Mouse (Mus musculus): ENCODE results near the gene Cask. TPM values are rescaled to one million over a fixed set of nuclear protein-coding genes. Genes with fewer than 3 reads are reported as not detected.

Gene Cask
- polyA plus RNA-seq, 1 experiment from 2014 or later: 62.2 TPM

GRCm38 (mm10) chrX:13658616-13659140 lies 192.5 kb downstream of the Cask start:
- H3K9ac ChIP-seq (replicated peaks; ENCODE audit: low read depth, low read length): no peak overlapping the region
- no peaks in the 10 kb centered on the region for H3K4me1 ChIP-seq (ENCODE audit: control insufficient read depth, insufficient read depth, low read length)
- no peak overlapping the region for H3K27ac ChIP-seq (ENCODE audit: low read depth, low read length)
- 62% methylated on average over 3 of the region's 3 CpGs for WGBS
- H3K36me3 ChIP-seq (ENCODE audit: control insufficient read depth, insufficient read depth, low read length): no peaks in the 10 kb centered on the region
- H3K4me3 ChIP-seq (ENCODE audit: low read depth, low read length): no peak overlapping the region
- H3K9me3 ChIP-seq (ENCODE audit: control insufficient read depth, low read length): no peaks in the 10 kb centered on the region
- H3K27me3 ChIP-seq (ENCODE audit: control insufficient read depth, insufficient read depth, low read length): no peaks in the 10 kb centered on the region
- H3K4me2 ChIP-seq (ENCODE audit: low read depth, low read length): no peak overlapping the region
- ATAC-seq (ENCODE audit: low read depth): no peak

- no peaks in the 10 kb centered on the region for H3K27me3 ChIP-seq (ENCODE audit: control insufficient read depth, insufficient read depth, low read length)
- no peak for ATAC-seq (ENCODE audit: low read depth)
- WGBS: 21% methylated on average over 1 of the region's 1 CpGs
- no peak overlapping the region for H3K4me3 ChIP-seq (ENCODE audit: low read depth, low read length)
- H3K9me3 ChIP-seq (ENCODE audit: control insufficient read depth, low read length): no peaks in the 10 kb centered on the region
- H3K4me2 ChIP-seq (ENCODE audit: low read depth, low read length): no peak overlapping the region
- H3K4me1 ChIP-seq (ENCODE audit: control insufficient read depth, insufficient read depth, low read length): no peaks in the 10 kb centered on the region
- no peak overlapping the region for H3K9ac ChIP-seq (replicated peaks; ENCODE audit: low read depth, low read length)
- no peak overlapping the region for H3K27ac ChIP-seq (ENCODE audit: low read depth, low read length)
- no peaks in the 10 kb centered on the region for H3K36me3 ChIP-seq (ENCODE audit: control insufficient read depth, insufficient read depth, low read length)
These were observed 194.4 kb downstream of the Cask start for GRCm38 (mm10) chrX:13656721-13657120.

- H3K4me3 ChIP-seq (ENCODE audit: low read depth, low read length): no peak overlapping the region
- no peaks in the 10 kb centered on the region for H3K9me3 ChIP-seq (ENCODE audit: control insufficient read depth, low read length)
- H3K4me1 ChIP-seq (ENCODE audit: control insufficient read depth, insufficient read depth, low read length): no peaks in the 10 kb centered on the region
- ATAC-seq (ENCODE audit: low read depth): no peak
- H3K36me3 ChIP-seq (ENCODE audit: control insufficient read depth, insufficient read depth, low read length): no peaks in the 10 kb centered on the region
- H3K4me2 ChIP-seq (ENCODE audit: low read depth, low read length): no peak overlapping the region
- H3K27ac ChIP-seq (ENCODE audit: low read depth, low read length): no peak overlapping the region
- H3K27me3 ChIP-seq (ENCODE audit: control insufficient read depth, insufficient read depth, low read length): no peaks in the 10 kb centered on the region
- 87% methylated on average over 6 of the region's 6 CpGs for WGBS
- no peak overlapping the region for H3K9ac ChIP-seq (replicated peaks; ENCODE audit: low read depth, low read length)
These were observed 195.3 kb downstream of the Cask start for GRCm38 (mm10) chrX:13655906-13656305.

- no peaks in the 10 kb centered on the region for H3K27me3 ChIP-seq (ENCODE audit: control insufficient read depth, insufficient read depth, low read length)
- no peaks in the 10 kb centered on the region for H3K36me3 ChIP-seq (ENCODE audit: control insufficient read depth, insufficient read depth, low read length)
- no peak for ATAC-seq (ENCODE audit: low read depth)
- H3K9me3 ChIP-seq (ENCODE audit: control insufficient read depth, low read length): no peaks in the 10 kb centered on the region
- 89% methylated on average over 3 of the region's 3 CpGs for WGBS
- H3K9ac ChIP-seq (replicated peaks; ENCODE audit: low read depth, low read length): no peak overlapping the region
- no peak overlapping the region; the same call in 1 of the 2 replicates for H3K27ac ChIP-seq (ENCODE audit: low read depth, low read length)
- H3K4me3 ChIP-seq (ENCODE audit: low read depth, low read length): no peak overlapping the region
- no peak overlapping the region for H3K4me2 ChIP-seq (ENCODE audit: low read depth, low read length)
- no peaks in the 10 kb centered on the region for H3K4me1 ChIP-seq (ENCODE audit: control insufficient read depth, insufficient read depth, low read length)
These were observed 196.2 kb downstream of the Cask start for GRCm38 (mm10) chrX:13655005-13655421.

- Histone ChIP-seq H3K4me2 (ENCODE audit: low read depth, low read length) (no peak overlapping the region), H3K9me3 (ENCODE audit: control insufficient read depth, low read length) (no peaks in the 10 kb centered on the region), H3K27me3 (ENCODE audit: control insufficient read depth, insufficient read depth, low read length) (no peaks in the 10 kb centered on the region), H3K4me1 (ENCODE audit: control insufficient read depth, insufficient read depth, low read length) (no peaks in the 10 kb centered on the region), H3K27ac (ENCODE audit: low read depth, low read length) (no peak overlapping the region), H3K36me3 (ENCODE audit: control insufficient read depth, insufficient read depth, low read length) (no peaks in the 10 kb centered on the region), H3K9ac (replicated peaks; ENCODE audit: low read depth, low read length) (no peak overlapping the region), H3K4me3 (ENCODE audit: low read depth, low read length) (no peak overlapping the region)
- WGBS: 89% methylated on average over 1 of the region's 1 CpGs
- no peak for ATAC-seq (ENCODE audit: low read depth)
These were observed 198.9 kb downstream of the Cask start for GRCm38 (mm10) chrX:13652291-13652690.

- Histone ChIP-seq H3K36me3 (ENCODE audit: control insufficient read depth, insufficient read depth, low read length) (no peaks in the 10 kb centered on the region), H3K4me1 (ENCODE audit: control insufficient read depth, insufficient read depth, low read length) (no peaks in the 10 kb centered on the region), H3K4me3 (ENCODE audit: low read depth, low read length) (no peak overlapping the region), H3K4me2 (ENCODE audit: low read depth, low read length) (no peak overlapping the region), H3K9me3 (ENCODE audit: control insufficient read depth, low read length) (no peaks in the 10 kb centered on the region), H3K9ac (replicated peaks; ENCODE audit: low read depth, low read length) (no peak overlapping the region), H3K27me3 (ENCODE audit: control insufficient read depth, insufficient read depth, low read length) (no peaks in the 10 kb centered on the region), H3K27ac (ENCODE audit: low read depth, low read length) (no peak overlapping the region)
- 88% methylated on average over 2 of the region's 2 CpGs for WGBS
- ATAC-seq (ENCODE audit: low read depth): no peak
These were observed 199.3 kb downstream of the Cask start for GRCm38 (mm10) chrX:13651889-13652288.

- ATAC-seq (ENCODE audit: low read depth): no peak
- Histone ChIP-seq H3K27ac (ENCODE audit: low read depth, low read length) (no peak overlapping the region), H3K9me3 (ENCODE audit: control insufficient read depth, low read length) (no peaks in the 10 kb centered on the region), H3K36me3 (ENCODE audit: control insufficient read depth, insufficient read depth, low read length) (no peaks in the 10 kb centered on the region), H3K4me3 (ENCODE audit: low read depth, low read length) (no peak overlapping the region), H3K27me3 (ENCODE audit: control insufficient read depth, insufficient read depth, low read length) (no peaks in the 10 kb centered on the region), H3K4me1 (ENCODE audit: control insufficient read depth, insufficient read depth, low read length) (no peaks in the 10 kb centered on the region), H3K4me2 (ENCODE audit: low read depth, low read length) (no peak overlapping the region), H3K9ac (replicated peaks; ENCODE audit: low read depth, low read length) (no peak overlapping the region)
- WGBS: 75% methylated on average over 2 of the region's 2 CpGs
These were observed 212.3 kb downstream of the Cask start for GRCm38 (mm10) chrX:13638894-13639293.

GRCm38 (mm10) chrX:13636398-13636797 lies 214.8 kb downstream of the Cask start:
- Histone ChIP-seq H3K9ac (replicated peaks; ENCODE audit: low read depth, low read length) (no peak overlapping the region), H3K27ac (ENCODE audit: low read depth, low read length) (no peak overlapping the region), H3K4me3 (ENCODE audit: low read depth, low read length) (no peak overlapping the region), H3K4me2 (ENCODE audit: low read depth, low read length) (no peak overlapping the region), H3K4me1 (ENCODE audit: control insufficient read depth, insufficient read depth, low read length) (no peaks in the 10 kb centered on the region), H3K36me3 (ENCODE audit: control insufficient read depth, insufficient read depth, low read length) (no peaks in the 10 kb centered on the region), H3K9me3 (ENCODE audit: control insufficient read depth, low read length) (no peaks in the 10 kb centered on the region), H3K27me3 (ENCODE audit: control insufficient read depth, insufficient read depth, low read length) (no peaks in the 10 kb centered on the region)
- ATAC-seq (ENCODE audit: low read depth): no peak
- 97% methylated on average over 1 of the region's 1 CpGs for WGBS

GRCm38 (mm10) chrX:13631599-13632283 lies 219.4 kb downstream of the Cask start, which contains the start of gene Gpr34:
Gene Gpr34, plus strand, starts transcription at chrX:13632089.
- H3K4me3 ChIP-seq (ENCODE audit: low read depth, low read length): no peak within 1 kb of the TSS
- no peak within 1 kb of the TSS for H3K27ac ChIP-seq (ENCODE audit: low read depth, low read length)
- no peaks in the 10 kb centered on the region for H3K27me3 ChIP-seq (ENCODE audit: control insufficient read depth, insufficient read depth, low read length)
- no peaks in the 10 kb centered on the region for H3K36me3 ChIP-seq (ENCODE audit: control insufficient read depth, insufficient read depth, low read length)
- no peak for ATAC-seq (ENCODE audit: low read depth)
- no peak within 1 kb of the TSS for H3K9ac ChIP-seq (replicated peaks; ENCODE audit: low read depth, low read length)
- WGBS: 80% methylated on average over 5 of the region's 5 CpGs
- no peaks in the 10 kb centered on the region for H3K4me1 ChIP-seq (ENCODE audit: control insufficient read depth, insufficient read depth, low read length)
- no peak within 1 kb of the TSS for H3K4me2 ChIP-seq (ENCODE audit: low read depth, low read length)
- H3K9me3 ChIP-seq (ENCODE audit: control insufficient read depth, low read length): no peaks in the 10 kb centered on the region

Measured in neural tube, embryonic 14.5 days (tissue).